Mouse (Mus musculus) liver, embryonic 11.5 days (tissue): ENCODE results near the gene Nccrp1. TPM values are rescaled to one million over a fixed set of nuclear protein-coding genes. Genes with fewer than 3 reads are reported as not detected.

Source experiments
- ATAC-seq: fragments of 200-750 bp; cut with Nextera tagmentation; replicated peaks from 2 replicates; pipeline ENCODE4 v1.8.0; 2017; ENCODE audit warnings: moderate number of reproducible peaks, mild to moderate bottlenecking, moderate TSS enrichment, moderate library complexity; ENCODE audit not compliant: low FRiP score
- DNase-seq: peaks from one replicate; pipeline ENCODE4 v3.0.0-alpha.2; 2017; ENCODE audit warnings: low spot score
- H3K27ac ChIP-seq: fragments of 300-500 bp; sonication (generic); 2 replicates; pipeline ENCODE4 v1.5.1; 2014; ENCODE audit warnings: mild to moderate bottlenecking, low read depth, low read length, control low read depth
- H3K27me3 ChIP-seq: fragments of 300-500 bp; sonication (generic); replicated peaks from 2 replicates; pipeline ENCODE4 v1.6.1; 2014; ENCODE audit warnings: low read length, mixed read lengths; ENCODE audit not compliant: control insufficient read depth, insufficient read depth
- H3K36me3 ChIP-seq: fragments of 300-500 bp; sonication (generic); 2 replicates; pipeline ENCODE4 v1.6.1; 2014; ENCODE audit warnings: mild to moderate bottlenecking, low read length, moderate library complexity, mixed read lengths; ENCODE audit not compliant: control insufficient read depth, insufficient read depth
- H3K4me1 ChIP-seq: fragments of 300-500 bp; sonication (generic); replicated peaks from 2 replicates; pipeline ENCODE4 v1.6.1; 2014; ENCODE audit warnings: low read length, mixed read lengths; ENCODE audit not compliant: control insufficient read depth, insufficient read depth
- H3K4me2 ChIP-seq: fragments of 300-500 bp; sonication (generic); 2 replicates; pipeline ENCODE4 v1.6.1; 2014; ENCODE audit warnings: mild to moderate bottlenecking, control low read depth, moderate library complexity
- H3K4me3 ChIP-seq: fragments of 300-500 bp; sonication (generic); 2 replicates; pipeline ENCODE4 v1.5.1; 2014; ENCODE audit warnings: low read depth, low read length, control low read depth
- H3K9ac ChIP-seq: fragments of 300-500 bp; sonication (generic); 2 replicates; pipeline ENCODE4 v1.6.1; 2014; ENCODE audit warnings: low read depth, low read length, control low read depth
- H3K9me3 ChIP-seq: fragments of 300-500 bp; sonication (generic); 2 replicates; pipeline ENCODE4 v1.6.1; 2016; ENCODE audit warnings: low read length, inconsistent platforms, mixed read lengths; ENCODE audit not compliant: control insufficient read depth
- WGBS: fragments of 180-500 bp; shearing (Covaris S2); extraction: QIAGEN DNeasy Blood & Tissue Kit; methylation state at CpG from one replicate; pipeline ENCODE4 v1.1.7; 2014; 5-methylcytosine and 5-hydroxymethylcytosine counted together
- polyA plus RNA-seq: library from polyadenylated mRNA; unstranded; fragments of >200 nt; fragmentation: Nextera tagmentation; extraction: Ambion mirVana; gene quantifications from 2 replicates; pipeline ENCODE4 v1.2.1, GENCODE M21; 2014

The Nccrp1 gene
- not detected in 2 replicates for polyA plus RNA-seq

GRCm38 (mm10) chr7:28547154-28547553 is at the start of gene Nccrp1:
Gene Nccrp1 (minus strand): TSS chr7:28547254.
- H3K9me3 ChIP-seq = no peaks in the 10 kb centered on the region
- no peak within 1 kb of the TSS for H3K27ac ChIP-seq
- H3K36me3 ChIP-seq = no peaks in the 10 kb centered on the region
- no peak within 1 kb of the TSS for H3K9ac ChIP-seq
- ATAC-seq = no peak
- H3K27me3 ChIP-seq = peaks cover 47% of the 10 kb centered on the region
- DNase-seq = no peak
- peak within 1 kb of the TSS; percentile 35 for H3K4me3 ChIP-seq
- peaks cover 10% of the 10 kb centered on the region for H3K4me1 ChIP-seq
- WGBS = 3% methylated on average over 5 of the region's 5 CpGs
- peak within 1 kb of the TSS; percentile 54 for H3K4me2 ChIP-seq

GRCm38 (mm10) chr7:28595751-28596435 is 48.8 kb upstream of the Nccrp1 start:
- H3K9ac ChIP-seq = peak overlapping the region; percentile 31
- H3K27me3 ChIP-seq = no peaks in the 10 kb centered on the region
- H3K4me1 ChIP-seq = peaks cover 58% of the 10 kb centered on the region
- peaks cover 7% of the 10 kb centered on the region; the same call in 1 of the 2 replicates for H3K36me3 ChIP-seq
- H3K4me3 ChIP-seq = peak overlapping the region; percentile 82
- H3K4me2 ChIP-seq = peak overlapping the region; percentile 88
- peak overlapping the region; percentile 89; the same call in 1 of the 2 replicates for H3K27ac ChIP-seq
- H3K9me3 ChIP-seq = no peaks in the 10 kb centered on the region
- WGBS = 82% methylated on average over 8 of the region's 8 CpGs
- ATAC-seq (no peak), DNase-seq (no peak)

GRCm38 (mm10) chr7:28593206-28594111 is 46.4 kb upstream of the Nccrp1 start:
- DNase-seq = no peak
- 55% methylated on average over 14 of the region's 14 CpGs for WGBS
- no peak overlapping the region for H3K9ac ChIP-seq
- no peaks in the 10 kb centered on the region for H3K27me3 ChIP-seq
- H3K9me3 ChIP-seq = no peaks in the 10 kb centered on the region
- no peak for ATAC-seq
- no peak overlapping the region; the same call in 1 of the 2 replicates for H3K4me2 ChIP-seq
- no peak overlapping the region for H3K27ac ChIP-seq
- H3K4me3 ChIP-seq = no peak overlapping the region
- peaks cover 62% of the 10 kb centered on the region for H3K4me1 ChIP-seq
- peaks cover 7% of the 10 kb centered on the region; the same call in 1 of the 2 replicates for H3K36me3 ChIP-seq

GRCm38 (mm10) chr7:28591862-28592261 is 44.8 kb upstream of the Nccrp1 start:
- H3K36me3 ChIP-seq = peaks cover 7% of the 10 kb centered on the region; the same call in 1 of the 2 replicates
- no peaks in the 10 kb centered on the region for H3K27me3 ChIP-seq
- no peaks in the 10 kb centered on the region for H3K9me3 ChIP-seq
- 81% methylated on average over 1 of the region's 1 CpGs for WGBS
- peaks cover 73% of the 10 kb centered on the region for H3K4me1 ChIP-seq
- no peak overlapping the region for H3K4me3 ChIP-seq
- ATAC-seq (no peak), DNase-seq (no peak)
- H3K27ac ChIP-seq = no peak overlapping the region
- no peak overlapping the region for H3K9ac ChIP-seq
- no peak overlapping the region for H3K4me2 ChIP-seq

DNA sequence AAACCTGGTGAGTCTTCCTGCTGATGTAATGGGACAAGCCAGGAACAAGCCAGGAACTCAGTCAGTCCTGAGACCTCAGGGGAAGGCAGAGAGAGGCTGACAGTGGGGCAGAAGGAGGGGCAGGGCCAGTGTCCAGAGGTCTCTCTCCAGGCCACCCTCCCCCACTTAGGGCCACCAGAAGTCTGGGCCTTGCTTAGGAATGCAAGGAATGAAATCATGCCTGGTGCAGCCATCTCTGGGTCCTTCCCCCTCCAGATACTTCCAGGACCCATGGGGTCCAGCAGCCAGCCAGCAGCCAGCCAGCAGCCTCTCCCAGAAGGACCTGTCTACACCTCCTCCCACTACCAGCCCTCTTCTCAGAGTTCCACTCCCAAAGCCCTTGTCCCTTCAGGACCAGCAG is 40.6 kb upstream of the Nccrp1 start:
- no peak for ATAC-seq
- Histone ChIP-seq H3K27me3 (no peaks in the 10 kb centered on the region), H3K36me3 (no peaks in the 10 kb centered on the region), H3K4me2 (no peak overlapping the region), H3K9ac (0 out of 2 replicates have a peak overlapping the region, but pooled peaks have one; percentile 1), H3K27ac (peak overlapping the region; percentile 39), H3K9me3 (no peaks in the 10 kb centered on the region), H3K4me3 (no peak overlapping the region), H3K4me1 (peaks cover 69% of the 10 kb centered on the region)
- no peak for DNase-seq

GRCm38 (mm10) chr7:28586663-28587411 is 39.8 kb upstream of the Nccrp1 start:
- ATAC-seq (no peak), DNase-seq (no peak)
- Histone ChIP-seq H3K27me3 (no peaks in the 10 kb centered on the region), H3K36me3 (no peaks in the 10 kb centered on the region), H3K9me3 (no peaks in the 10 kb centered on the region), H3K9ac (no peak overlapping the region), H3K4me1 (peaks cover 69% of the 10 kb centered on the region), H3K27ac (no peak overlapping the region), H3K4me3 (no peak overlapping the region), H3K4me2 (no peak overlapping the region)
- WGBS = 67% methylated on average over 6 of the region's 6 CpGs

DNA sequence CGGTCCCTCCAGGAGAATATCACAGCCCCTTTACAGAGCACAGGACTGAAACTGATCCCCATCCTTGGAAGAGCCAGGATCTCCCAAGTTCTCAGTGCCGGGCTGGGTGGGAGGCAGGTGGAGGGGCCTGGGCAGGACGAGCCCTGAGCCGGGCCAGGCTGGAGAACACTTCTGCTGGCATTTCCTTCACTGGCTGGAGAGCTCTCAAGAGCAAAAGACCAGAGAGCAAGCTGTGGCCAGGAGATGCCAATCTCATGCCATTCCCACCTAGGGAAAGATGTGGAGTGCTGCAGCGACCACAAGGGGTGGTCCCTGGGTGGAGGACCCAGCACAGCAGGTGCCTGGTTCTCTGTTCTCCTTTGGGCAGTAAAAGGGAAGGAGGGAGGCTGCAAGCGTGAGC is 37.9 kb upstream of the Nccrp1 start:
- H3K9ac ChIP-seq = peak overlapping the region; percentile 31; the same call in 1 of the 2 replicates

DNA sequence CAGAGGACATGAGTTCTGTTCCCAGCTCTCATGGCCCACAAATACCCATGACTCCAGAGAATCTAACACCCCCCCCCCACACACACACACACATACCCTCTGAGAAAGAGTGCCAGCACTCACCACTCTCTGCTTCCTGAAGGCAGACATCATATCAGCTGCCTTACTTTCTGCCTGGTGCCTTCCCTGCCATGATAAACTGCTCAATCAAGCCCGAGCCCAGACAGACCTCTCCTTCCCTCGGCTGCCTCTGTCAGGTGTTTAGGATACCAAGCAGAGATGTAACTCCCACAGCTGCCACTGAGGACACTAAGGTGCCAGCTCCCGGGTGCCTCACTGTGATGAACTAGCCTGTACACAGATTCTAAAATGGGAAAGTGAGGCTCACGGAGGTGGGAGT is 37.4 kb upstream of the Nccrp1 start:
- H3K4me1 ChIP-seq = peaks cover 74% of the 10 kb centered on the region
- H3K27me3 ChIP-seq = no peaks in the 10 kb centered on the region
- ATAC-seq (peak; percentile 51), DNase-seq (no peak)
- H3K9ac ChIP-seq = peak overlapping the region; percentile 31; the same call in 1 of the 2 replicates
- no peaks in the 10 kb centered on the region for H3K36me3 ChIP-seq
- peak overlapping the region; percentile 50 for H3K4me2 ChIP-seq
- H3K9me3 ChIP-seq = no peaks in the 10 kb centered on the region
- WGBS = 43% methylated on average over 4 of the region's 4 CpGs
- H3K4me3 ChIP-seq = no peak overlapping the region
- peak overlapping the region; percentile 87 for H3K27ac ChIP-seq

More for the DNA sequence above, 37.9 kb upstream of the Nccrp1 start:
- DNase-seq (no peak), ATAC-seq (no peak)
- H3K9me3 ChIP-seq = no peaks in the 10 kb centered on the region
- H3K4me3 ChIP-seq = no peak overlapping the region
- H3K27ac ChIP-seq = peak overlapping the region; percentile 87; the same call in 1 of the 2 replicates
- H3K27me3 ChIP-seq = no peaks in the 10 kb centered on the region
- H3K4me2 ChIP-seq = peak overlapping the region; percentile 50
- H3K4me1 ChIP-seq = peaks cover 69% of the 10 kb centered on the region
- 79% methylated on average over 6 of the region's 6 CpGs for WGBS
- H3K36me3 ChIP-seq = no peaks in the 10 kb centered on the region
